Mouse (Mus musculus) thymus, adult 2 months (tissue): Measurements from ENCODE around the gene Eml2. TPM values are rescaled to one million over a fixed set of nuclear protein-coding genes. Genes with fewer than 3 reads are reported as not detected.
A peak's percentile ranks its signal among the peaks of the same experiment; 100 is the strongest.
"Not testable (repeated sequence)": the region's sequence is repeated elsewhere in the genome, so short reads cannot be mapped to it uniquely, and the experiment has no call there.

Source experiments
- DNase-seq: peaks from one replicate; pipeline ENCODE4 v3.0.0; 2021
- H3K27ac ChIP-seq: fragments of 200-500 bp; 2 replicates; pipeline ENCODE4 v1.5.1; 2012; ENCODE audit warnings: low read length, control low read depth; ENCODE audit not compliant: control insufficient read depth, insufficient read depth
- H3K27me3 ChIP-seq: fragments of 200-500 bp; 2 replicates; pipeline ENCODE4 v1.6.1; 2012; ENCODE audit warnings: mild to moderate bottlenecking, low read length, moderate library complexity, mixed read lengths; ENCODE audit not compliant: control insufficient read depth, insufficient read depth
- H3K36me3 ChIP-seq: fragments of 200-500 bp; 2 replicates; pipeline ENCODE4 v1.6.1; 2012; ENCODE audit warnings: mild to moderate bottlenecking, low read length, moderate library complexity; ENCODE audit not compliant: control insufficient read depth, insufficient read depth
- H3K4me1 ChIP-seq: fragments of 200-500 bp; replicated peaks from 2 replicates; pipeline ENCODE4 v1.6.1; 2012; ENCODE audit warnings: low read length; ENCODE audit not compliant: control insufficient read depth, insufficient read depth
- H3K4me3 ChIP-seq: fragments of 200-500 bp; 2 replicates; pipeline ENCODE4 v1.5.1; 2012; ENCODE audit warnings: mild to moderate bottlenecking, low read length, control low read depth, moderate library complexity; ENCODE audit not compliant: control insufficient read depth, insufficient read depth
- CTCF ChIP-seq: fragments of 200-500 bp; IDR thresholded peaks from 2 replicates; pipeline ENCODE4 v1.5.1; 2012; ENCODE audit warnings: mild to moderate bottlenecking, control low read depth, low read length, moderate library complexity, borderline replicate concordance; ENCODE audit not compliant: control insufficient read depth, poor library complexity, insufficient read depth; ENCODE audit errors: extremely low read depth
- POLR2A ChIP-seq: fragments of 200-500 bp; IDR thresholded peaks from 2 replicates; pipeline ENCODE4 v1.6.1; 2012; ENCODE audit warnings: mild to moderate bottlenecking, low read length, control low read depth, moderate library complexity; ENCODE audit not compliant: control insufficient read depth, poor library complexity, insufficient read depth; ENCODE audit errors: extremely low read depth
- WGBS: fragments of 180-500 bp; shearing (Covaris S2); methylation state at CpG from one replicate; pipeline ENCODE4 v1.1.7; 2018; 5-methylcytosine and 5-hydroxymethylcytosine counted together
- polyA plus RNA-seq: library from polyadenylated mRNA; depleted of rRNA; stranded (reverse); fragments of >200 nt; gene quantifications from 2 replicates; pipeline ENCODE4 v1.2.3, GENCODE M21; 2012

The Eml2 gene
- polyA plus RNA-seq, 1 experiment, result 40.3 TPM

GRCm38 (mm10) chr7:19149626-19150025 is 26.6 kb upstream of the Eml2 start, which contains the start of gene Snrpd2:
Gene Snrpd2 (plus strand): TSS chr7:19149722.
- Histone ChIP-seq H3K27ac (peak within 1 kb of the TSS; percentile 27; the same call in 1 of the 2 replicates), H3K4me1 (peaks cover 8% of the 10 kb centered on the region), H3K4me3 (peak within 1 kb of the TSS; percentile 80), H3K27me3 (no peaks in the 10 kb centered on the region), H3K36me3 (no peaks in the 10 kb centered on the region; the same call in 1 of the 2 replicates)
- WGBS, result 0% methylated on average over 24 of the region's 24 CpGs
- no peak for TF ChIP-seq CTCF
- TF ChIP-seq POLR2A, result peak; percentile 54; the same call in 1 of the 2 replicates
- DNase-seq, result peak; percentile 94

- DNase-seq, H3K4me3 ChIP-seq, H3K27ac ChIP-seq, H3K27me3 ChIP-seq, H3K4me1 ChIP-seq, H3K36me3 ChIP-seq: not testable (repeated sequence)
- WGBS, result 95% methylated on average over 10 of the region's 10 CpGs
Observed at GRCm38 (mm10) chr7:19151121-19151520, 25.1 kb upstream of the Eml2 start.

- H3K36me3 ChIP-seq, result no peaks in the 10 kb centered on the region; the same call in 1 of the 2 replicates
- 97% methylated on average over 8 of the region's 8 CpGs for WGBS
- no peak overlapping the region for H3K27ac ChIP-seq
- no peaks in the 10 kb centered on the region; the same call in 1 of the 2 replicates for H3K27me3 ChIP-seq
- TF ChIP-seq CTCF (no peak), POLR2A (no peak)
- DNase-seq, result no peak
- no peak overlapping the region for H3K4me3 ChIP-seq
- peaks cover 16% of the 10 kb centered on the region for H3K4me1 ChIP-seq
Observed at GRCm38 (mm10) chr7:19154796-19155195, 21.4 kb upstream of the Eml2 start.

GRCm38 (mm10) chr7:19155825-19156475 is 20.3 kb upstream of the Eml2 start:
- DNase-seq, result no peak
- Histone ChIP-seq H3K4me1 (peaks cover 22% of the 10 kb centered on the region), H3K36me3 (no peaks in the 10 kb centered on the region; the same call in 1 of the 2 replicates), H3K27me3 (no peaks in the 10 kb centered on the region; the same call in 1 of the 2 replicates), H3K4me3 (no peak overlapping the region), H3K27ac (no peak overlapping the region)
- no peak for TF ChIP-seq POLR2A
- no peak for TF ChIP-seq CTCF
- WGBS, result 80% methylated on average over 13 of the region's 13 CpGs

- peak overlapping the region; percentile 44 for H3K4me3 ChIP-seq
- no peaks in the 10 kb centered on the region; the same call in 1 of the 2 replicates for H3K36me3 ChIP-seq
- 4% methylated on average over 30 of the region's 30 CpGs for WGBS
- H3K27me3 ChIP-seq, result no peaks in the 10 kb centered on the region; the same call in 1 of the 2 replicates
- peak; percentile 98 for DNase-seq
- peak overlapping the region; percentile 57; the same call in 1 of the 2 replicates for H3K27ac ChIP-seq
- H3K4me1 ChIP-seq, result peaks cover 22% of the 10 kb centered on the region
- TF ChIP-seq POLR2A (peak; percentile 59), CTCF (peak; percentile 98)
Observed at GRCm38 (mm10) chr7:19157160-19157800, 18.9 kb upstream of the Eml2 start.

GRCm38 (mm10) chr7:19158601-19159000 is 17.6 kb upstream of the Eml2 start:
- Histone ChIP-seq H3K4me3 (no peak overlapping the region), H3K27ac (no peak overlapping the region), H3K4me1 (peaks cover 22% of the 10 kb centered on the region), H3K27me3 (no peaks in the 10 kb centered on the region; the same call in 1 of the 2 replicates), H3K36me3 (no peaks in the 10 kb centered on the region; the same call in 1 of the 2 replicates)
- 86% methylated on average over 11 of the region's 11 CpGs for WGBS
- no peak for DNase-seq
- TF ChIP-seq CTCF (no peak), POLR2A (no peak)

GRCm38 (mm10) chr7:19159411-19159810 is 16.8 kb upstream of the Eml2 start:
- TF ChIP-seq POLR2A, result no peak
- H3K27me3 ChIP-seq, result no peaks in the 10 kb centered on the region; the same call in 1 of the 2 replicates
- no peak overlapping the region for H3K4me3 ChIP-seq
- no peak overlapping the region for H3K27ac ChIP-seq
- peaks cover 25% of the 10 kb centered on the region for H3K4me1 ChIP-seq
- no peaks in the 10 kb centered on the region for H3K36me3 ChIP-seq
- WGBS, result 37% methylated on average over 18 of the region's 18 CpGs
- no peak for DNase-seq
